Mouse (Mus musculus) heart, postnatal 36 days (tissue): ENCODE results near the gene Vmn2r101. TPM values are rescaled to one million over a fixed set of nuclear protein-coding genes. Genes with fewer than 3 reads are reported as not detected.

Experiments used
- DNase-seq, 2 experiments: peaks; one replicate each; pipeline ENCODE4 v3.0.0; 2021 to 2022
- intact Hi-C: fragments of 180-260 bp; cut with DNase I; formaldehyde crosslinking; loops from one replicate; pipeline ENCODE4 v1.15.1; 2025
- total RNA-seq, 2 experiments: library from RNA; stranded (reverse); gene quantifications; 2 replicates each; pipeline ENCODE4 v1.2.3; 2021

Gene Vmn2r101
- total RNA-seq = not detected

GRCm38 (mm10) chr17:19576927-19577326 lies at the start of gene Vmn2r101:
Gene Vmn2r101 (plus strand): TSS chr17:19577227.
- DNase-seq = no peak
- intact Hi-C loops = loop anchor here (2.0 kb wide), 1 partner anchor 56 kb away; no protein-coding TSS in a partner anchor

GRCm38 (mm10) chr17:19629328-19629727 lies 52.3 kb downstream of the Vmn2r101 start:
- no peak for DNase-seq
- intact Hi-C loops = loop anchor here (1.0 kb wide), 1 partner anchor 46 kb away; no protein-coding TSS in a partner anchor

DNA sequence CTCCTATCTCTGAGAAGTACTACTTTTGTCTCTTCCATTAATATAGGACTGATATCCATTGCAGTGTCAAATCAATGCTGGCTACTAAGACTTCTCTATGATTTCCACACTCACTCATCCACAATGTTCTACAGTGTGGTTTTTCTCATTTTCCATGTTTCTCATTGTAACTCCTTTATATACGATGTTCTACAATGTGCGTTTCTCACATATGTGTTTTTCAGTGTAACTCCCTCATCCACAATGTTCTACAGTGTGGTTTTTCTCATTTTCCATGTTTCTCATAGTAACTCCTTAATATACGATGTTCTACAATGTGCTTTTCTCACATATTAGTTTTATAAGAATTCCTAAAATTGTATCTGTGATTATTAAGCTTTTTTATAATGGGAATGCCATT lies 81.4 kb downstream of the Vmn2r101 start:
- no peak for DNase-seq
- intact Hi-C loops = no loop called here

- intact Hi-C loops = no loop called here
- no peak for DNase-seq
These were observed 83.0 kb downstream of the Vmn2r101 start, which contains the start of gene Vmn2r102 for GRCm38 (mm10) chr17:19660028-19660427. Gene Vmn2r102 (plus strand): TSS chr17:19660328.

Other genes with a start within 250 kb of the Vmn2r101 start
- not detected for gene Vmn2r99, start 215.3 kb upstream of the Vmn2r101 start, total RNA-seq
- not detected for gene Vmn2r100, start 72.5 kb upstream of the Vmn2r101 start, total RNA-seq
- gene Vmn2r102, start 83.1 kb downstream of the Vmn2r101 start, total RNA-seq = not detected
- not detected for gene Vmn2r103, start 196.1 kb downstream of the Vmn2r101 start, total RNA-seq